ENCODE assay signal across 8 mouse cellular contexts in genomic region chr3:129532865-129533742, GRCm38 (mm10). TPM values are rescaled to one million over a fixed set of nuclear protein-coding genes. Genes with fewer than 3 reads are reported as not detected.
DNase-seq lines count a peak whose midpoint lies in the region; ATAC-seq and TF ChIP-seq lines count a peak whose summit lies in the region.

No protein-coding gene starts in this region.

- TF ChIP-seq POLR2A in kidney, adult 2 months (IDR thresholded peaks at IDR 0.05; ENCODE audit: low read depth, low read length), result no peak

- peak overlapping the region; percentile 59 for H3K4me2 ChIP-seq in neural tube, embryonic 11.5 days (ENCODE audit: low read depth)

- H3K36me3 ChIP-seq in kidney, adult 2 months (ENCODE audit: control insufficient read depth, insufficient read depth, low read length), result no peaks in the 10 kb centered on the region
- no peaks in the 10 kb centered on the region for H3K36me3 ChIP-seq in neural tube, embryonic 11.5 days (ENCODE audit: control insufficient read depth, insufficient read depth, low read length)

- peak overlapping the region; percentile 73 for H3K4me3 ChIP-seq in kidney, adult 2 months (ENCODE audit: insufficient read depth, low read depth, low read length)
- H3K4me3 ChIP-seq in neural tube, embryonic 11.5 days (ENCODE audit: low read depth, low read length), result peak overlapping the region; percentile 80

- TF ChIP-seq CTCF in kidney, adult 2 months (conservative IDR thresholded peaks at IDR 0.05; ENCODE audit: insufficient read depth, insufficient read length, low read depth, low read length), result no peak

- H3K9me3 ChIP-seq in neural tube, embryonic 11.5 days (ENCODE audit: control insufficient read depth, low read length), result no peaks in the 10 kb centered on the region

- peak; percentile 34 for DNase-seq in urinary bladder, adult 2 months (ENCODE audit: low spot score)
- no peak for DNase-seq in urinary bladder, postnatal 10 days (ENCODE audit: low spot score)
- DNase-seq in cerebellum, postnatal 25 days, result peak; percentile 63 to 68
- peak; percentile 39 to 47 for DNase-seq in frontal cortex, postnatal 25 days (ENCODE audit: low spot score in 2 of 2)
- DNase-seq in kidney, adult 2 months, result peak; percentile 32
- DNase-seq in liver, result peak; percentile 46
- peak; percentile 67 for DNase-seq in neural tube, embryonic 11.5 days (ENCODE audit: low spot score)
- peak; percentile 49 for DNase-seq in thymus, postnatal 25 days

- H3K4me1 ChIP-seq in kidney, adult 2 months (ENCODE audit: control insufficient read depth, insufficient read depth, low read length), result peaks cover 3% of the 10 kb centered on the region; the same call in 1 of the 2 replicates
- H3K4me1 ChIP-seq in neural tube, embryonic 11.5 days (ENCODE audit: control insufficient read depth, insufficient read depth, low read length), result peaks cover 23% of the 10 kb centered on the region

- no peaks in the 10 kb centered on the region for H3K27me3 ChIP-seq in kidney, adult 2 months (replicated peaks; ENCODE audit: control insufficient read depth, insufficient read depth, low read length)
- no peaks in the 10 kb centered on the region for H3K27me3 ChIP-seq in neural tube, embryonic 11.5 days (ENCODE audit: control insufficient read depth, insufficient read depth, low read length)

- WGBS in kidney, adult 2 months, result under 1% methylated on average over 40 of the region's 40 CpGs
- WGBS in neural tube, embryonic 11.5 days, result under 1% methylated on average over 38 of the region's 40 CpGs

- peak; percentile 7; the same call in 1 of the 2 replicates for ATAC-seq in neural tube, embryonic 11.5 days (ENCODE audit: insufficient read depth, low FRiP score, low TSS enrichment)

- H3K9ac ChIP-seq in neural tube, embryonic 11.5 days (ENCODE audit: low read length), result peak overlapping the region; percentile 97

- H3K27ac ChIP-seq in kidney, adult 2 months (ENCODE audit: insufficient read depth, low read depth, low read length), result no peak overlapping the region; the same call in 1 of the 2 replicates
- H3K27ac ChIP-seq in neural tube, embryonic 11.5 days (ENCODE audit: low read depth, low read length), result peak overlapping the region; percentile 98

RNA-seq across cellular contexts. Expression of gene Elovl6, which starts 0.9 kb away (rescaled TPM):
- 29.1 and 34.2 TPM in 2 replicates for polyA plus RNA-seq in urinary bladder, adult 2 months (2012; rRNA removed)
- polyA plus RNA-seq in kidney, adult 2 months (2012; rRNA removed), result 73.0 and 75.5 TPM in 2 replicates
- 39.0 and 47.1 TPM in 2 replicates for polyA plus RNA-seq in neural tube, embryonic 11.5 days (2014; fragmentation: Nextera tagmentation; extraction: Ambion mirVana)
